Mouse (Mus musculus): ENCODE measurements around the gene Ostf1.

- TF ChIP-seq POLR2A (IDR thresholded peaks at IDR 0.05; ENCODE audit: control insufficient read depth, extremely low read depth, insufficient read depth, low read length, poor library complexity) (no peak), CTCF (IDR thresholded peaks at IDR 0.05; ENCODE audit: borderline replicate concordance, control insufficient read depth, extremely low read depth, insufficient read depth, low read length, poor library complexity) (no peak)
These were observed 885 bp upstream of the Ostf1 start for GRCm38 (mm10) chr19:18632231-18633185.
